Mouse (Mus musculus): ENCODE measurements around the gene Gm14180. TPM values are rescaled to one million over a fixed set of nuclear protein-coding genes. Genes with fewer than 3 reads are reported as not detected.

Gm14180 gene
- polyA plus RNA-seq (2012; rRNA removed) = not detected in 2 replicates

DNA sequence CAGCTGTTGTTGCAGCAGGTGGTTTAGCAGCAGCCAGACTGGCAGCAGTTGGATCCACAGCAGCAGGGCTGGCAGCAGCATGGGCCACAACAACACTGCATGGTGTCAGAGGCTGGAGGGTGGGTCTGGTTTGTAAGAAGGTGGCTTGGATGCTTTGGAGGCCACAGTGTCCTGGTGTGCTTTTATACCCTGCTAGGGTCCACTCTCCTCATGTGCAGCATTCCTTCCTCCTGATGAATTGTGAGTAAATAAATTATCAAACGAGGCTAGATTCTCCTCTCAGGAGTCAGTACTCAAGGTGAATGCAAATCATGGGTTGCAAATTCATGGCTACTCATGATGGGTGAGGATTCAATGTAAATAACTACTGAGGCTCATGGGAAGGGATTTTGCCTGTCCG is at the start of gene Gm14180:
TSS of gene Gm14180 (minus strand) at position 101 of the 400 bp plus-strand sequence.

DNA sequence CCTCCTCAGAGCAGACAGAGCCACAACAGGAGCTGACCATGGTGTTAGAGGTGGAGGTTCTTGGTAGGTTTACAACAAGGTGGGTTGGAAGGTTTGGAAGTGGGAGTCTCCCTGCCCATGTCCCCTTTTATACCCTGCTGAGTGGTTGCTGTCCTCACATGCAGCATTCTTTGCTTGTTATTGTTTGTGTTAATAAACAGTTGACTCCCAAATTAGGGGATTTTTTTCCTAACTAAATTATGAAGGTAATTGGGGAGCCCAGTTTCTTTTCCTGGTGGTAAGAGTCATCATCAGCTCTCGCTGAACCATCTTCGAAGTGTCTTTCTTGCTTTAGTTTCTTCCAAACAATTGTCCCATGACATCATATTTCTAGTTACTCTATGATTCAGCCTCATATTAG is 46.5 kb upstream of the Gm14180 start, which contains the start of gene Krtap4-8:
TSS of gene Krtap4-8 (minus strand) at position 101 of the 400 bp plus-strand sequence.

DNA sequence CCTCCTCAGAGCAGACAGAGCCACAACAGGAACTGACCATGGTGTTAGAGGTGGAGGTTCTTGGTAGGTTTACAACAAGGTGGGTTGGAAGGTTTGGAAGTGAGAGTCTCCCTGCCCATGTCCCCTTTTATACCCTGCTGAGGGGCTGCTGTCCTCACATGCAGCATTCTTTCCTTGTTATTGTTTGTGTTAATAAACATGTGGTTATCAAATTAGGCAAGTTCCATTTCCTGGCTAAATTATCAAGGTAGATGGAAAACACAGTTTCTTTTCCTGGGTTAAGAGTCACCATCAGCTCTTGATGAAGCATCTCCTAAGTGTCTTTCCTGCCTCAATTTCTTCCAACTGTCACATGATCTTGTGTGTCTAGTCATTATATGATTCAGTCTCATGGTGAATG is 38.7 kb upstream of the Gm14180 start, which contains the start of gene Gm11595:
TSS of gene Gm11595 (minus strand) at position 101 of the 400 bp plus-strand sequence.

GRCm38 (mm10) chr11:99690463-99690862 is 43.6 kb downstream of the Gm14180 start, which contains the start of gene Gm14190:
Gene Gm14190 (minus strand): TSS chr11:99690740.

Other genes starting within 250 kb of the Gm14180 start
- 4.5 and 4.7 TPM in 2 replicates for gene Krt23, start 241.2 kb downstream of the Gm14180 start, polyA plus RNA-seq (2012; rRNA removed)
- not detected in 2 replicates for gene Krt39, start 213.0 kb downstream of the Gm14180 start, polyA plus RNA-seq (2012; rRNA removed)
- not detected in 2 replicates for gene Krt40, start 191.1 kb downstream of the Gm14180 start, polyA plus RNA-seq (2012; rRNA removed)
- gene Krtap3-3, start 183.4 kb downstream of the Gm14180 start, polyA plus RNA-seq (2012; rRNA removed) = not detected in 2 replicates
- gene Krtap3-2, start 177.4 kb downstream of the Gm14180 start, polyA plus RNA-seq (2012; rRNA removed) = not detected in 2 replicates
- gene Gm11939, start 174.8 kb downstream of the Gm14180 start, polyA plus RNA-seq (2012; rRNA removed) = not detected in 2 replicates
- gene Krtap3-1, start 167.7 kb downstream of the Gm14180 start, polyA plus RNA-seq (2012; rRNA removed) = 3.7 and 4.5 TPM in 2 replicates
- not detected in 2 replicates for gene Krtap1-5, start 153.3 kb downstream of the Gm14180 start, polyA plus RNA-seq (2012; rRNA removed)
- not detected in 2 replicates for gene Krtap1-4, start 150.6 kb downstream of the Gm14180 start, polyA plus RNA-seq (2012; rRNA removed)
- not detected in 2 replicates for gene Krtap1-3, start 143.0 kb downstream of the Gm14180 start, polyA plus RNA-seq (2012; rRNA removed)
- gene Krtap9-3, start 136.2 kb downstream of the Gm14180 start, polyA plus RNA-seq (2012; rRNA removed) = not detected in 2 replicates
- gene Gm11938, start 131.0 kb downstream of the Gm14180 start, polyA plus RNA-seq (2012; rRNA removed) = not detected in 2 replicates
- not detected in 2 replicates for gene Gm11937, start 124.1 kb downstream of the Gm14180 start, polyA plus RNA-seq (2012; rRNA removed)
- not detected in 2 replicates for gene Krtap2-4, start 119.4 kb downstream of the Gm14180 start, polyA plus RNA-seq (2012; rRNA removed)
- gene Gm11562, start 113.9 kb downstream of the Gm14180 start, polyA plus RNA-seq (2012; rRNA removed) = 1.3 TPM in 1 of 2 replicates, not detected in the other
- gene Krtap4-1, start 106.1 kb downstream of the Gm14180 start, polyA plus RNA-seq (2012; rRNA removed) = not detected in 2 replicates
- gene Krtap4-2, start 99.2 kb downstream of the Gm14180 start, polyA plus RNA-seq (2012; rRNA removed) = not detected in 2 replicates
- not detected in 2 replicates for gene Krtap4-7, start 90.2 kb downstream of the Gm14180 start, polyA plus RNA-seq (2012; rRNA removed)
- gene Gm11555, start 84.1 kb downstream of the Gm14180 start, polyA plus RNA-seq (2012; rRNA removed) = not detected in 2 replicates
- not detected in 2 replicates for gene Gm11563, start 75.3 kb downstream of the Gm14180 start, polyA plus RNA-seq (2012; rRNA removed)
- gene Krtap4-6, start 68.3 kb downstream of the Gm14180 start, polyA plus RNA-seq (2012; rRNA removed) = not detected in 2 replicates
- gene Gm14190, start 43.5 kb downstream of the Gm14180 start, polyA plus RNA-seq (2012; rRNA removed) = not detected in 2 replicates
- not detected in 2 replicates for gene Gm11595, start 38.6 kb upstream of the Gm14180 start, polyA plus RNA-seq (2012; rRNA removed)
- gene Krtap4-8, start 46.4 kb upstream of the Gm14180 start, polyA plus RNA-seq (2012; rRNA removed) = not detected in 2 replicates
- not detected in 2 replicates for gene Krtap4-9, start 50.9 kb upstream of the Gm14180 start, polyA plus RNA-seq (2012; rRNA removed)
- not detected in 2 replicates for gene Gm11596, start 59.2 kb upstream of the Gm14180 start, polyA plus RNA-seq (2012; rRNA removed)
- 0.33 TPM in 1 of 2 replicates, not detected in the other for gene Gm11569, start 64.6 kb upstream of the Gm14180 start, polyA plus RNA-seq (2012; rRNA removed)
- not detected in 2 replicates for gene Gm11554, start 70.2 kb upstream of the Gm14180 start, polyA plus RNA-seq (2012; rRNA removed)
- not detected in 2 replicates for gene Krtap4-13, start 75.6 kb upstream of the Gm14180 start, polyA plus RNA-seq (2012; rRNA removed)
- gene Gm11564, start 81.4 kb upstream of the Gm14180 start, polyA plus RNA-seq (2012; rRNA removed) = not detected in 2 replicates
- not detected in 2 replicates for gene 2300003K06Rik, start 103.8 kb upstream of the Gm14180 start, polyA plus RNA-seq (2012; rRNA removed)
- gene Krtap4-16, start 117.3 kb upstream of the Gm14180 start, polyA plus RNA-seq (2012; rRNA removed) = 0.13 TPM in 1 of 2 replicates, not detected in the other
- not detected in 2 replicates for gene Gm11568, start 123.6 kb upstream of the Gm14180 start, polyA plus RNA-seq (2012; rRNA removed)
- not detected in 2 replicates for gene Gm11559, start 130.2 kb upstream of the Gm14180 start, polyA plus RNA-seq (2012; rRNA removed)
- not detected in 2 replicates for gene Krtap9-1, start 139.1 kb upstream of the Gm14180 start, polyA plus RNA-seq (2012; rRNA removed)
- gene Gm11567, start 144.9 kb upstream of the Gm14180 start, polyA plus RNA-seq (2012; rRNA removed) = not detected in 2 replicates
- not detected in 2 replicates for gene Krtap31-1, start 173.6 kb upstream of the Gm14180 start, polyA plus RNA-seq (2012; rRNA removed)
- gene Gm11565, start 180.5 kb upstream of the Gm14180 start, polyA plus RNA-seq (2012; rRNA removed) = not detected in 2 replicates
- not detected in 2 replicates for gene Krtap31-2, start 202.0 kb upstream of the Gm14180 start, polyA plus RNA-seq (2012; rRNA removed)
- gene Krtap9-5, start 214.2 kb upstream of the Gm14180 start, polyA plus RNA-seq (2012; rRNA removed) = not detected in 2 replicates
- gene Krtap29-1, start 244.8 kb upstream of the Gm14180 start, polyA plus RNA-seq (2012; rRNA removed) = not detected in 2 replicates